Mouse (Mus musculus): Measurements from ENCODE around the gene Tpo. TPM values are rescaled to one million over a fixed set of nuclear protein-coding genes. Genes with fewer than 3 reads are reported as not detected.

Gene Tpo
- total RNA-seq, 1 experiment from 2014 or later, result not detected

- ATAC-seq (replicated peaks in 1 of 2; ENCODE audit: insufficient read depth in 1 of 2, low FRiP score in 2 of 2, low TSS enrichment in 1 of 2, low read depth in 1 of 2, poor library complexity in 2 of 2, severe bottlenecking in 2 of 2), result no peak
Observed at GRCm38 (mm10) chr12:30036569-30037055, 95.8 kb downstream of the Tpo start.

DNA sequence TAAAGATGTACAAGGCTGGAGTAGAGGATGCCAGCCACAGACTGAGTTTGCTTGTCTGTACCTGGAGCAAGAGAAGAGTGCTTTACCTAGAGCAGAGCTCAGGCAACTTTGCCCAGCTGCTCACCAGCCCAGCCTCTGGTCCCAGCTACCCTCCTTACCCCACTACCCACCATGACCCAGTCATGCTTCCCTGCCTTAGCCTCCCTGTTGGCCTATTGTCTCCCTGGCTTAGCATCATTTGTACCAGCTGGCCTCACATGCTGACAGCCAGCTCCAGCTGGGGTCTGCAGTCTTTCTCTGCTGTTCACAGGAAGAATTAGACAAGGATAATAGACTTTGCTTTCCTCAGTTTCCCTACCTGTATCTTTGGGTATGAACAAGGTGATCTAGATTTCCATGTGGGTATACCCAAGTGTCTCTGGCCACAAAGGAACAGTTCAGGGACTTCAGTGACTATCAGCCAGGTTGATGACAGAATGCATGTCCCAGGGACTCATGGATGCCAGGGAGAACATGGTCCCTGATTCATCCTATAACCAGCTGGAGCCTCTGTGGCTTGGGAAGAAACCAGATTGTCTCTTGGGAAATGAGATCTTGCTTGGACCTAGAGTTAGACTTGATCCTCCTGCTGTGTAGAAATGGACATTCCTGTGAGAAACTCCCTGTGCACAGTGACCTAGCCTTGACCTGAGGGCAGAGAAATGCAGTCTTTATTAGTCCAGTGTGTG is 96.4 kb downstream of the Tpo start:
- no peak for ATAC-seq (replicated peaks in 1 of 2; ENCODE audit: insufficient read depth in 1 of 2, low FRiP score in 2 of 2, low TSS enrichment in 1 of 2, low read depth in 1 of 2, poor library complexity in 2 of 2, severe bottlenecking in 2 of 2)

DNA sequence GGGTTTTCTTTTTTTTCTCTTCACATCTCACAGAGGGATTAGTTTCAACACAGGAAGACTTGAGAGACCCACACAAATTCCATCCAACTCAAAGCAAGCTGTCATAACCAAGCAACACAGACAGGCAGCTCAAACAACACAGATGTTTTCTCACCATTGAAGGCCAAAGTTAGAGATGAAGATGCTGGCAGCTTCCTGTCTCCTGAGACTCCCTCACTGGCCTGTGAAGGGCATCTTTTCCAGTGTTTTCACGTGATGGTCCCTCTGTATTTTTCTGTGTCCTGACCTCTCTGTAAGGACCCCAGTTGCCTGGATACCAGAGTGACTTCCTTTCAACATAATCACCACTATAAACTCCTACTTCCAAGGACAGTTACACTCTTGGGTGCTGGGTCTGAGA is 97.0 kb downstream of the Tpo start:
- ATAC-seq (replicated peaks in 1 of 2; ENCODE audit: insufficient read depth in 1 of 2, low FRiP score in 2 of 2, low TSS enrichment in 1 of 2, low read depth in 1 of 2, poor library complexity in 2 of 2, severe bottlenecking in 2 of 2), result no peak

DNA sequence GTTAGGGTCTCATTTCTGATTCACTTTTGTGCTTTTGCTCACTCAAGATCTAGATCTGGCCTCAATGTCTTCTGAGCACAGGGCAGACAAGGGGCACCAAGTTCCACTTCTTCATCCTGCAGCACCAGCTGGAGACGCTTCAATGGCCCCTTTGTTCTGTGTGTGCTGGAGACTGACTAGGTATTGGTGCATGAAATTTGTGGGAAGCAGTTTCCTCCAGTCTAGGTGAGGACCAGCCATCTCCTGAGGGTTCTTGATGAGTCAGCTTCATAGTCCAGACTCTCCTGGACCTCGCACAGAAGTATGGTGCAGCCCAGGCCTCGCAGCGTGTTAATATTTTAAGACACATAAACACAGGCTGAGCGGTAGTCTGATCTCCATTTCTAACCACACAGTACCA is 97.7 kb downstream of the Tpo start:
- no peak for ATAC-seq (replicated peaks in 1 of 2; ENCODE audit: insufficient read depth in 1 of 2, low FRiP score in 2 of 2, low TSS enrichment in 1 of 2, low read depth in 1 of 2, poor library complexity in 2 of 2, severe bottlenecking in 2 of 2)

GRCm38 (mm10) chr12:30030571-30030970 is 101.9 kb downstream of the Tpo start:
- no peak for ATAC-seq (replicated peaks in 1 of 2; ENCODE audit: insufficient read depth in 1 of 2, low FRiP score in 2 of 2, low TSS enrichment in 1 of 2, low read depth in 1 of 2, poor library complexity in 2 of 2, severe bottlenecking in 2 of 2)

DNA sequence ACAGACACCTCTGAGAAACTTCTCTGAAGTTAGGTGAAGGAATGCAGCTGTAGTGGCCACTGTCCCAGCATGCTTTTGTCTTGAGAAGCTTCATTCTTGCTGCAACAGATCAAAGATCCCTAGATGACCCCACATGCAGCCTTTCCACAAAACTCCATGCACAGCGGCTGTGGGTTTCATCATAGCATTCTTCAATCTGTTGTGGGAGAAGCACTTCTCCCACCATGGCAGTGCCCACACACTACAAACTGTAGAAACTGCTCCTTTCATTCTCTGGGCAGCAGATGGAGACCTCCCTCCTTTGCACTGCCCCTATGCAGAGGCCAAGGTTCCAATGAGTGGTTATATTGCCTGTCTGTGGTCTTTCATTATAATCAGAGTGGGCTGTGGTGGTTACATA is 103.3 kb downstream of the Tpo start:
- no peak for ATAC-seq (replicated peaks in 1 of 2; ENCODE audit: insufficient read depth in 1 of 2, low FRiP score in 2 of 2, low TSS enrichment in 1 of 2, low read depth in 1 of 2, poor library complexity in 2 of 2, severe bottlenecking in 2 of 2)

DNA sequence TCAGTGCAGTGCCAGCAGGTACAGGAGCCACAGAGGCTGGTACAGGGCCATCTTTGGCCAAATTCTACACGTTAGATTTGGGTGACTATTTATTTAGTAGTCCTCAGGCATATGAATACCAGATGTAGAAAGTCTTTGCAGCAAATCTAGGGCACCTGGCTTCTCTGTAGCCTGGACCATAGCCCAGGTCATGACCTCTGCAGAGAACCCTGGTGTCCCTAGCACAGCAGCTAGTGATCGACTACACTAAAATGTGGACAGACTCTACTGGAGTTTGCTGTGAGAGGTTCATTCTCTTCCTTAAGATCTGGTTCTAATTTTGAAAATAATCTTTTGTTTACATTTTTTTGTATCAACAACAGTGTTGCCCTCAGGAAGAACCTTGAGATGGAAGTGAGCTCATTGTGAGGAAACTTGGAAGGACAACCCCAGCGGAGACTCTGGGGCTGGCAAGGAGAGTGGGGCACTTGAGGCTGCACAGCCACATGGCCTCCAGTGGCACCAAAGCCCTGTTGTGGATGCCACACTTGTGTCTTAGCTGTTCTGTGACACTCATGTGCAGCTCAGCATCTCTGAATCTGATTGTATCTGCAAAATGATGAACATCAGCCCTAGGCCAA is 104.6 kb downstream of the Tpo start:
- ATAC-seq (replicated peaks in 1 of 2; ENCODE audit: insufficient read depth in 1 of 2, low FRiP score in 2 of 2, low TSS enrichment in 1 of 2, low read depth in 1 of 2, poor library complexity in 2 of 2, severe bottlenecking in 2 of 2), result no peak

DNA sequence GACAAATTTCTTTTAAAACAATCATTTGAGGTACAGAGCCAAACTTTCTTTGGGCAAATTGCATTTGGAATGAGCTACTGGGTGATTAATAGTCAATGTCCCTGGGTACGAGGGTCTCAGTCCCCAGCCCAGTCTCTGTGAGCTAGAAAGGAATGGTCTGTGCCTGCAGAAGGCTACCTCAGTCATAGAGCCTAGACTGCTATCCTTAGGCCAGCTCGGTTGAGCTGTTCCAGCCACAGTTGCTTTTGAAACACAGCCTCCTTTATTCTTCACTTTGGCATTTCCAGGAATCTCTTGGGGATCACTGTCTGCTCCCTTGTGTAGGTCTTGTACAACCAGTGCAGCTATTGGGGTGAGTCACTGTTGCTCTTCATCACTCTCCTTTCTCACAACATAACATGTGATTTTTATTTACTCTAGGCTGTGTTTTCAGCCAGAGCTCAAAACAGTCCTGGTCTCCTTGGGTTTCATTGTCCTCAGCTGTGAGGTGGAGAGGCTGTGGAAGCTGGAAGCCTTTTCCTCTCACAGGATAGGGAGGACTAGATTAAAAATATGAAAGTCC is 108.1 kb downstream of the Tpo start:
- no peak for ATAC-seq (replicated peaks in 1 of 2; ENCODE audit: insufficient read depth in 1 of 2, low FRiP score in 2 of 2, low TSS enrichment in 1 of 2, low read depth in 1 of 2, poor library complexity in 2 of 2, severe bottlenecking in 2 of 2)

DNA sequence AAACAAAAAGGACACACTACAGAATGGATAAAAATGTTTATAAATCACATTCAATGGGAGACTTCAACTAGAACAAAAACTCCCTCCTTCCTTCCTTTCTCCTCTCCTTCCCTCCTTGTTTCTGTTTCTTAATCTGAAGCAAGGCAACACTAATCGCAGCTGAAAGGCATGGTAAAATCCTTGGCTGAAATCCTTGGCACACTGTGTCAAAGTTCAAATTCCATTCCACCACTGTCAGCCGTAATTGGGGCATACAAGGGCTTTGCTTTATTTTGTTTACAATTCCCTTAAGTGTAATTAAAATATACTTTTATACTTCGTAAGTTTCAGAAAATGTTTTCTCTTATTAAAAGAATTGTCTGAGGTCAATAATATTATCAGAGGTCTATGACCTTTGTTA is 108.9 kb downstream of the Tpo start:
- no peak for ATAC-seq (replicated peaks in 1 of 2; ENCODE audit: insufficient read depth in 1 of 2, low FRiP score in 2 of 2, low TSS enrichment in 1 of 2, low read depth in 1 of 2, poor library complexity in 2 of 2, severe bottlenecking in 2 of 2)

GRCm38 (mm10) chr12:30020447-30020846 is 112.0 kb downstream of the Tpo start:
- ATAC-seq (replicated peaks in 1 of 2; ENCODE audit: insufficient read depth in 1 of 2, low FRiP score in 2 of 2, low TSS enrichment in 1 of 2, low read depth in 1 of 2, poor library complexity in 2 of 2, severe bottlenecking in 2 of 2), result no peak

- ATAC-seq (replicated peaks in 1 of 2; ENCODE audit: insufficient read depth in 1 of 2, low FRiP score in 2 of 2, low TSS enrichment in 1 of 2, low read depth in 1 of 2, poor library complexity in 2 of 2, severe bottlenecking in 2 of 2), result no peak
Observed at GRCm38 (mm10) chr12:30017131-30017530, 115.3 kb downstream of the Tpo start.

DNA sequence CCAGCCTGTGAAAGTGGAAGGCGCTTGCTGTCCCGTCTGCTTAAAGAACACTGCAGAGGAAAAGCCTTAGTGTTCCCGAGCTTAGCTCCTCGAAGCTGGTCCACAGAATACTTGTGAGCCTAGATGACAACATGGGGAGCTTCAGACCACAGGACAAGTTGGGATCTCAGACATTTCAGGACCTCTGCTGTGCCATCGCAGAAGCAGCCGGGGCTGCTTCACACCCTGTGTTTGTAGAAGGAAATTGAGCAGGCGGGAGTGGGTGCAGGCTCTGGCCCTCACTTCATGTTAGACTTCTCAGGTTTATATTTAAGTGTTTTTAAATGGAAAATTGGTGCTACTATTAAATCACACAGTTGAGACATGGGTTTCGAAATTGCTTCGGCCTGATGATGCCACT is 116.9 kb downstream of the Tpo start:
- ATAC-seq (replicated peaks in 1 of 2; ENCODE audit: insufficient read depth in 1 of 2, low FRiP score in 2 of 2, low TSS enrichment in 1 of 2, low read depth in 1 of 2, poor library complexity in 2 of 2, severe bottlenecking in 2 of 2), result no peak

GRCm38 (mm10) chr12:30008741-30009140 is 123.7 kb downstream of the Tpo start:
- ATAC-seq (replicated peaks in 1 of 2; ENCODE audit: insufficient read depth in 1 of 2, low FRiP score in 2 of 2, low TSS enrichment in 1 of 2, low read depth in 1 of 2, poor library complexity in 2 of 2, severe bottlenecking in 2 of 2), result no peak

GRCm38 (mm10) chr12:30006586-30006985 is 125.8 kb downstream of the Tpo start:
- ATAC-seq (replicated peaks in 1 of 2; ENCODE audit: insufficient read depth in 1 of 2, low FRiP score in 2 of 2, low TSS enrichment in 1 of 2, low read depth in 1 of 2, poor library complexity in 2 of 2, severe bottlenecking in 2 of 2), result no peak

Other genes starting within 250 kb of the Tpo start
- gene Pxdn, start 195.0 kb downstream of the Tpo start, total RNA-seq (2017), result not detected in 2 replicates
- gene Sntg2, start 240.8 kb upstream of the Tpo start, total RNA-seq (2017), result 5.0 TPM in 1 of 2 replicates, not detected in the other